Mouse (Mus musculus): ENCODE results near the gene Smg6. TPM values are rescaled to one million over a fixed set of nuclear protein-coding genes. Genes with fewer than 3 reads are reported as not detected.

Gene Smg6
- polyA plus RNA-seq, 1 experiment from 2014 or later, result 18.3 TPM

- Histone ChIP-seq H3K4me2 (no peak overlapping the region), H3K27ac (no peak overlapping the region), H3K4me3 (no peak overlapping the region), H3K9ac (no peak overlapping the region), H3K4me1 (no peaks in the 10 kb centered on the region), H3K36me3 (ENCODE audit: poor library complexity, severe bottlenecking) (peaks cover 59% of the 10 kb centered on the region), H3K9me3 (replicated peaks) (no peaks in the 10 kb centered on the region), H3K27me3 (peaks cover 8% of the 10 kb centered on the region)
- WGBS, result 96% methylated on average over 14 of the region's 14 CpGs
- ATAC-seq, result no peak
Observed at GRCm38 (mm10) chr11:75158432-75158831, 232.8 kb downstream of the Smg6 start.

DNA sequence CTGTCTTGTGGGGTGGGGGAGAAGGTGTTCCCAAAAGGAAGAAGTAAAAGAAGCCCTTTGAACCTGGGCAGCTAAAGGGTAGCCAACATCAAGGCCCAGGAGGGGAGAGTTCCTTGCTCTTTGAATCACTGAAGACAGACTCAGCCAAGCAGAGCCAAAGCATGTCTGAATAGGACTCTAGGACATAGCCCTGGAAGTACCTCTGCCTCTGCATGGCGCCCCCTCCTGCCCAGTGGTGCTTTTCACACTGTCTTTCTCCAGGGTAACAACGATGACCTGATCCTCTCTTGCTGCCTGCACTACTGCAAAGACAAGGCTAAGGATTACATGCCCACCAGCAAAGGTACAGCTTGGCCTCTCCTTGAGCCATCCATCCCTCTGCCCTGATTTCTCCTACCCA lies 233.9 kb downstream of the Smg6 start:
- 66% methylated on average over 2 of the region's 2 CpGs for WGBS
- ATAC-seq, result no peak

GRCm38 (mm10) chr11:75160954-75161353 lies 235.3 kb downstream of the Smg6 start:
- Histone ChIP-seq H3K9me3 (replicated peaks) (no peaks in the 10 kb centered on the region), H3K27me3 (peaks cover 34% of the 10 kb centered on the region), H3K4me3 (no peak overlapping the region), H3K27ac (no peak overlapping the region), H3K9ac (no peak overlapping the region), H3K4me1 (peaks cover 7% of the 10 kb centered on the region), H3K4me2 (no peak overlapping the region), H3K36me3 (ENCODE audit: poor library complexity, severe bottlenecking) (peaks cover 63% of the 10 kb centered on the region)
- no peak for ATAC-seq
- WGBS, result 85% methylated on average over 7 of the region's 7 CpGs

More for the DNA sequence above, 233.9 kb downstream of the Smg6 start:
- no peaks in the 10 kb centered on the region for H3K4me1 ChIP-seq
- no peak overlapping the region for H3K9ac ChIP-seq
- peaks cover 20% of the 10 kb centered on the region for H3K27me3 ChIP-seq
- no peak overlapping the region for H3K4me3 ChIP-seq
- no peak overlapping the region for H3K4me2 ChIP-seq
- H3K27ac ChIP-seq, result no peak overlapping the region
- H3K36me3 ChIP-seq (ENCODE audit: poor library complexity, severe bottlenecking), result peaks cover 63% of the 10 kb centered on the region
- no peaks in the 10 kb centered on the region for H3K9me3 ChIP-seq (replicated peaks)

DNA sequence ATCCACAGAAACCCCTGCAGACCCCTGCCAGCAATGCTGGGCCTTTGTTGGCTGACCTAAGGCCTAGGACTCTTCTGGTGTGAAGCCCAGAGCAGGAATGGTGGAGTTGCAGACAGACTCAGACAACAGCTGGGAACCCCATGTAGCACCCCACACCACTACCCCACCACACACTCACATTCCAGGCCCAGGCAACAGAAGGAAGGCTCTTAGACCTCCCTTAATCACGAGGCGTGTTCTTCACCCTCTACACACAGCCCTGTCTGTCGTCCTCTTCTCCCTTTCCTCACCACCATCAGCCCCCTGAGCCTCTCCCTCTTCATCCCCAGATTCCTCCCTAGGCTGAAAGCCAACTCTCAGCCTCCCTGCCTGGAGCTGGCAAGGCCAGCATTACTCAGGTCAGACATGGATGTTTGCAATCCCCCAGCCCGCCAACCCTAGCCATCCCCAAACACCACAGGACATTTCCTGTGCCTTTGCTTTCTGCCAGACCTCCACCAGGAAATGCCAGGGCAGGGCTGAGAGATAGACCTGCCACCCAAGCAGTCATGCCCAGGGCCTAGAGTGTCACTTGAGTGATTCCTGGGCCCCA lies 235.9 kb downstream of the Smg6 start:
- Histone ChIP-seq H3K27ac (no peak overlapping the region), H3K27me3 (peaks cover 39% of the 10 kb centered on the region), H3K4me2 (no peak overlapping the region), H3K9ac (no peak overlapping the region), H3K36me3 (ENCODE audit: poor library complexity, severe bottlenecking) (peaks cover 63% of the 10 kb centered on the region), H3K9me3 (replicated peaks) (no peaks in the 10 kb centered on the region), H3K4me3 (no peak overlapping the region), H3K4me1 (peaks cover 13% of the 10 kb centered on the region)
- WGBS, result 82% methylated on average over 4 of the region's 4 CpGs
- ATAC-seq, result no peak

- Histone ChIP-seq H3K9me3 (replicated peaks) (no peaks in the 10 kb centered on the region), H3K4me3 (no peak overlapping the region), H3K27me3 (peaks cover 51% of the 10 kb centered on the region), H3K36me3 (ENCODE audit: poor library complexity, severe bottlenecking) (peaks cover 57% of the 10 kb centered on the region), H3K4me2 (no peak overlapping the region), H3K27ac (no peak overlapping the region), H3K4me1 (peaks cover 24% of the 10 kb centered on the region), H3K9ac (no peak overlapping the region)
- 94% methylated on average over 12 of the region's 12 CpGs for WGBS
- ATAC-seq, result no peak
Observed at GRCm38 (mm10) chr11:75162591-75163080, 237.0 kb downstream of the Smg6 start.

GRCm38 (mm10) chr11:75163379-75163778 lies 237.8 kb downstream of the Smg6 start:
- Histone ChIP-seq H3K27ac (no peak overlapping the region), H3K9ac (no peak overlapping the region), H3K4me3 (no peak overlapping the region), H3K4me1 (peaks cover 31% of the 10 kb centered on the region), H3K4me2 (no peak overlapping the region), H3K9me3 (replicated peaks) (no peaks in the 10 kb centered on the region), H3K27me3 (peaks cover 58% of the 10 kb centered on the region), H3K36me3 (ENCODE audit: poor library complexity, severe bottlenecking) (peaks cover 52% of the 10 kb centered on the region)
- WGBS, result 96% methylated on average over 6 of the region's 6 CpGs
- no peak for ATAC-seq

GRCm38 (mm10) chr11:75164051-75164450 lies 238.4 kb downstream of the Smg6 start:
- H3K4me2 ChIP-seq, result no peak overlapping the region
- H3K9me3 ChIP-seq (replicated peaks), result no peaks in the 10 kb centered on the region
- no peak overlapping the region for H3K9ac ChIP-seq
- H3K27ac ChIP-seq, result no peak overlapping the region
- ATAC-seq, result no peak
- no peak overlapping the region for H3K4me3 ChIP-seq
- WGBS, result 77% methylated on average over 2 of the region's 2 CpGs
- H3K36me3 ChIP-seq (ENCODE audit: poor library complexity, severe bottlenecking), result peaks cover 47% of the 10 kb centered on the region
- peaks cover 65% of the 10 kb centered on the region for H3K27me3 ChIP-seq
- peaks cover 38% of the 10 kb centered on the region for H3K4me1 ChIP-seq

- H3K9ac ChIP-seq, result no peak overlapping the region
- peaks cover 72% of the 10 kb centered on the region for H3K27me3 ChIP-seq
- peaks cover 40% of the 10 kb centered on the region for H3K36me3 ChIP-seq (ENCODE audit: poor library complexity, severe bottlenecking)
- no peaks in the 10 kb centered on the region for H3K9me3 ChIP-seq (replicated peaks)
- WGBS, result 16% methylated on average over 15 of the region's 15 CpGs
- H3K4me2 ChIP-seq, result no peak overlapping the region
- peaks cover 45% of the 10 kb centered on the region for H3K4me1 ChIP-seq
- H3K27ac ChIP-seq, result no peak overlapping the region
- no peak overlapping the region for H3K4me3 ChIP-seq
- ATAC-seq, result no peak
Observed at GRCm38 (mm10) chr11:75164750-75165149, 239.1 kb downstream of the Smg6 start.

- 4% methylated on average over 54 of the region's 54 CpGs for WGBS
Observed at GRCm38 (mm10) chr11:75165441-75166192, 240.0 kb downstream of the Smg6 start.

DNA sequence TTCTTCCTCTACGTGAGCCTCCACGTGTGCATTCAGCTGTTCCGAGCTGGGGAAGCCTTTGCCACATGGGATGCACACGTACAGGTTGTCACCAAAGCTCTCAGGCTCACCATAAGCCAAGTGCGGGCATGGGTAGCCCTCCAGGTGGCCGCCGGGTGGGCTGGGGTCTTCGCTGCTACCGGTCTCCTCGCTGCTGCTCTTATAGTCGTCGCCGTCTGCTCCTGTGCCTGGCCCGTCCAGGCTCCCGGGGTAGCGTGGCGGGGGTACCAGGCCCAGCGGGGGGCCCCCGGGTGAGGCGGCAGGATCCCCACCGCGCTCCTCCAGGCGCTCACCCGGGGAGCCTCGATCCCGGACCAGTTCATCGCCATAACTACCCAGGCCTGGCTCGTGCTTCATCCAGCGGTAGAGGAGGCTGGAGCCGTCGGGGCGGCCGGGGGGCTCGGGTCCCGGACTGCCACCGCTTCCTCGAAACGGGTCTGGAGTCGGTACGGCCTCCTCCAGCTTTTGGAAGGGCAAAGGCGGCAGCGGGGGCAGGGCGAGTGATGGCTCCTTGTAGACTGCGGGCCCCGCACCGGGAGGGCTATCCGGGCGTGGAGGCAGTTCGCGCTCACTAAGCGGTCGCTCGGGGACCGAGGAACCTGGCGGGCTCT lies 240.7 kb downstream of the Smg6 start:
- no peak for ATAC-seq
- Histone ChIP-seq H3K9ac (0 out of 2 replicates have a peak overlapping the region, but pooled peaks have one; percentile 49), H3K27me3 (peaks cover 87% of the 10 kb centered on the region), H3K4me1 (peaks cover 57% of the 10 kb centered on the region), H3K9me3 (replicated peaks) (no peaks in the 10 kb centered on the region), H3K4me3 (peak overlapping the region; percentile 45), H3K27ac (no peak overlapping the region), H3K4me2 (peak overlapping the region; percentile 48), H3K36me3 (ENCODE audit: poor library complexity, severe bottlenecking) (peaks cover 24% of the 10 kb centered on the region)
- WGBS, result 4% methylated on average over 48 of the region's 55 CpGs

More at GRCm38 (mm10) chr11:75165441-75166192, 240.0 kb downstream of the Smg6 start:
- no peaks in the 10 kb centered on the region for H3K9me3 ChIP-seq (replicated peaks)
- ATAC-seq, result no peak
- H3K27ac ChIP-seq, result no peak overlapping the region
- peak overlapping the region; percentile 48 for H3K4me2 ChIP-seq
- peak overlapping the region; percentile 45 for H3K4me3 ChIP-seq
- H3K4me1 ChIP-seq, result peaks cover 53% of the 10 kb centered on the region
- H3K9ac ChIP-seq, result 0 out of 2 replicates have a peak overlapping the region, but pooled peaks have one; percentile 14
- H3K27me3 ChIP-seq, result peaks cover 80% of the 10 kb centered on the region
- H3K36me3 ChIP-seq (ENCODE audit: poor library complexity, severe bottlenecking), result peaks cover 31% of the 10 kb centered on the region

- WGBS, result 2% methylated on average over 58 of the region's 68 CpGs
- H3K27me3 ChIP-seq, result peaks cover 95% of the 10 kb centered on the region
- peak overlapping the region; percentile 45 for H3K4me3 ChIP-seq
- no peak for ATAC-seq
- no peaks in the 10 kb centered on the region for H3K9me3 ChIP-seq (replicated peaks)
- H3K4me2 ChIP-seq, result peak overlapping the region; percentile 48
- H3K36me3 ChIP-seq (ENCODE audit: poor library complexity, severe bottlenecking), result peaks cover 18% of the 10 kb centered on the region
- H3K9ac ChIP-seq, result peak overlapping the region; percentile 49
- H3K27ac ChIP-seq, result no peak overlapping the region
- H3K4me1 ChIP-seq, result peaks cover 65% of the 10 kb centered on the region
Observed at GRCm38 (mm10) chr11:75166861-75167642, 241.4 kb downstream of the Smg6 start.

All from forebrain, embryonic 13.5 days (tissue).